Comparison of ENCODE assay signal across 8 mouse cellular contexts in genomic region chr4:93334636-93335117, GRCm38 (mm10). TPM values are rescaled to one million over a fixed set of nuclear protein-coding genes. Genes with fewer than 3 reads are reported as not detected.
DNase-seq lines count a peak whose midpoint lies in the region; ATAC-seq and TF ChIP-seq lines count a peak whose summit lies in the region.

No protein-coding gene starts in this region.

- peak; percentile 83 for DNase-seq in c-Kit-positive CD71-positive TER-119-positive erythroid progenitor cells, embryonic 14.5 days (ENCODE audit: low spot score)
- peak; percentile 75 for DNase-seq in heart, postnatal 0 days (ENCODE audit: low spot score)
- peak; percentile 87 to 93 for DNase-seq in kidney, postnatal 4 days

- no peaks in the 10 kb centered on the region for H3K9me3 ChIP-seq in ES-Bruce4 (replicated peaks; ENCODE audit: control insufficient read depth, insufficient read depth, low read length, poor library complexity, severe bottlenecking)
- no peaks in the 10 kb centered on the region for H3K9me3 ChIP-seq in forebrain, embryonic 12.5 days
- H3K9me3 ChIP-seq in heart, postnatal 0 days (replicated peaks; ENCODE audit: control insufficient read depth, low read length) = no peaks in the 10 kb centered on the region
- no peaks in the 10 kb centered on the region for H3K9me3 ChIP-seq in liver, embryonic 15.5 days (replicated peaks)
- H3K9me3 ChIP-seq in neural tube, embryonic 12.5 days = no peaks in the 10 kb centered on the region

- H3K4me3 ChIP-seq in ES-Bruce4 (ENCODE audit: low read depth, low read length) = peak overlapping the region; percentile 84
- peak overlapping the region; percentile 69 for H3K4me3 ChIP-seq in forebrain, embryonic 12.5 days (replicated peaks)
- H3K4me3 ChIP-seq in heart, postnatal 0 days (ENCODE audit: low read depth, low read length) = peak overlapping the region; percentile 80
- H3K4me3 ChIP-seq in liver, embryonic 15.5 days (replicated peaks) = peak overlapping the region; percentile 83
- peak overlapping the region; percentile 72 for H3K4me3 ChIP-seq in neural tube, embryonic 12.5 days
- peak overlapping the region; percentile 96 for H3K4me3 ChIP-seq in testis, adult 2 months (ENCODE audit: control insufficient read depth, low read depth, low read length)

- H3K4me2 ChIP-seq in forebrain, embryonic 12.5 days = peak overlapping the region; percentile 68
- H3K4me2 ChIP-seq in heart, postnatal 0 days (ENCODE audit: low read depth, low read length) = peak overlapping the region; percentile 99
- H3K4me2 ChIP-seq in liver, embryonic 15.5 days = peak overlapping the region; percentile 99
- H3K4me2 ChIP-seq in neural tube, embryonic 12.5 days (replicated peaks) = peak overlapping the region; percentile 89

- no peak for TF ChIP-seq CTCF in ES-Bruce4 (IDR thresholded peaks at IDR 0.05; ENCODE audit: low read depth, low read length)
- no peak for TF ChIP-seq CTCF in heart, postnatal 0 days (IDR thresholded peaks at IDR 0.05; ENCODE audit: low read depth)
- no peak for TF ChIP-seq CTCF in testis, adult 2 months (IDR thresholded peaks at IDR 0.05; ENCODE audit: control insufficient read depth, insufficient read depth, insufficient replicate concordance, low read depth, low read length)

- no peak overlapping the region for H3K27ac ChIP-seq in ES-Bruce4 (ENCODE audit: insufficient read depth, low read length)
- peak overlapping the region; percentile 95 for H3K27ac ChIP-seq in forebrain, embryonic 12.5 days
- peak overlapping the region; percentile 93 for H3K27ac ChIP-seq in heart, postnatal 0 days (ENCODE audit: low read depth)
- peak overlapping the region; percentile 97 for H3K27ac ChIP-seq in liver, embryonic 15.5 days (replicated peaks)
- peak overlapping the region; percentile 95 for H3K27ac ChIP-seq in neural tube, embryonic 12.5 days
- H3K27ac ChIP-seq in testis, adult 2 months (ENCODE audit: control insufficient read depth, insufficient read depth, low read depth, low read length) = peak overlapping the region; percentile 99

- no peak for TF ChIP-seq EP300 in ES-Bruce4 (IDR thresholded peaks at IDR 0.05; ENCODE audit: insufficient read depth, low read depth, low read length)
- no peak for TF ChIP-seq EP300 in heart, postnatal 0 days (IDR thresholded peaks at IDR 0.05; ENCODE audit: low read depth)

- no peaks in the 10 kb centered on the region for H3K36me3 ChIP-seq in ES-Bruce4 (ENCODE audit: control insufficient read depth, insufficient read depth, low read length, poor library complexity, severe bottlenecking)
- no peaks in the 10 kb centered on the region for H3K36me3 ChIP-seq in forebrain, embryonic 12.5 days (replicated peaks)
- H3K36me3 ChIP-seq in heart, postnatal 0 days (replicated peaks; ENCODE audit: control insufficient read depth, insufficient read depth, low read length) = no peaks in the 10 kb centered on the region
- no peaks in the 10 kb centered on the region for H3K36me3 ChIP-seq in liver, embryonic 15.5 days (replicated peaks)
- H3K36me3 ChIP-seq in neural tube, embryonic 12.5 days = no peaks in the 10 kb centered on the region
- no peaks in the 10 kb centered on the region for H3K36me3 ChIP-seq in testis, adult 2 months (ENCODE audit: control insufficient read depth, insufficient read depth, low read length)

- no peak for TF ChIP-seq POLR2A in ES-Bruce4 (IDR thresholded peaks at IDR 0.05; ENCODE audit: insufficient read depth, low read length)
- TF ChIP-seq POLR2A in testis, adult 2 months (IDR thresholded peaks at IDR 0.05; ENCODE audit: control insufficient read depth, low read depth, low read length) = peak; percentile 93

- H3K27me3 ChIP-seq in ES-Bruce4 (ENCODE audit: control insufficient read depth, insufficient read depth, low read length, poor library complexity, severe bottlenecking) = no peaks in the 10 kb centered on the region
- no peaks in the 10 kb centered on the region for H3K27me3 ChIP-seq in forebrain, embryonic 12.5 days
- H3K27me3 ChIP-seq in heart, postnatal 0 days (ENCODE audit: control insufficient read depth, insufficient read depth, low read length) = no peaks in the 10 kb centered on the region
- no peaks in the 10 kb centered on the region for H3K27me3 ChIP-seq in liver, embryonic 15.5 days
- H3K27me3 ChIP-seq in neural tube, embryonic 12.5 days (replicated peaks) = no peaks in the 10 kb centered on the region
- no peaks in the 10 kb centered on the region for H3K27me3 ChIP-seq in testis, adult 2 months (ENCODE audit: control insufficient read depth, insufficient read depth, low read length)

- peak overlapping the region; percentile 82 for H3K9ac ChIP-seq in ES-Bruce4 (ENCODE audit: low read depth, poor library complexity, severe bottlenecking)
- H3K9ac ChIP-seq in forebrain, embryonic 12.5 days = peak overlapping the region; percentile 84
- H3K9ac ChIP-seq in heart, postnatal 0 days (replicated peaks; ENCODE audit: low read depth, low read length) = peak overlapping the region; percentile 91
- H3K9ac ChIP-seq in liver, embryonic 15.5 days = peak overlapping the region; percentile 93
- H3K9ac ChIP-seq in neural tube, embryonic 12.5 days = peak overlapping the region; percentile 91

- no peaks in the 10 kb centered on the region for H3K4me1 ChIP-seq in ES-Bruce4 (ENCODE audit: control insufficient read depth, insufficient read depth, low read length)
- H3K4me1 ChIP-seq in forebrain, embryonic 12.5 days = peaks cover 8% of the 10 kb centered on the region
- peaks cover 6% of the 10 kb centered on the region for H3K4me1 ChIP-seq in heart, postnatal 0 days (ENCODE audit: control insufficient read depth, insufficient read depth)
- peaks cover 35% of the 10 kb centered on the region for H3K4me1 ChIP-seq in liver, embryonic 15.5 days (replicated peaks)
- H3K4me1 ChIP-seq in neural tube, embryonic 12.5 days = no peaks in the 10 kb centered on the region
- H3K4me1 ChIP-seq in testis, adult 2 months (ENCODE audit: control insufficient read depth, insufficient read depth, low read length) = no peaks in the 10 kb centered on the region; the same call in 1 of the 2 replicates

- peak; percentile 90 for ATAC-seq in forebrain, embryonic 12.5 days (ENCODE audit: low FRiP score)
- ATAC-seq in heart, postnatal 0 days (ENCODE audit: insufficient read depth, low read depth) = peak; percentile 91
- peak; percentile 87 for ATAC-seq in liver, embryonic 15.5 days (ENCODE audit: insufficient read depth)
- ATAC-seq in neural tube, embryonic 12.5 days (ENCODE audit: low FRiP score, low read depth) = peak; percentile 93

- WGBS in forebrain, embryonic 12.5 days = 0% methylated on average over 40 of the region's 49 CpGs
- under 1% methylated on average over 49 of the region's 49 CpGs for WGBS in heart, postnatal 0 days
- 0% methylated on average over 49 of the region's 49 CpGs for WGBS in liver, embryonic 15.5 days (ENCODE audit: insufficient replicate concordance)
- under 1% methylated on average over 49 of the region's 49 CpGs for WGBS in neural tube, embryonic 12.5 days

RNA-seq across cellular contexts. Expression of gene Tusc1, which starts 0.6 kb away (rescaled TPM):
- polyA plus RNA-seq in ES-Bruce4 (2011; ENCODE audit: insufficient read depth, insufficient read length, low read depth, missing spikeins) = 1.1 and 1.9 TPM in 2 replicates
- polyA plus RNA-seq in forebrain, embryonic 12.5 days (2016; fragmentation: Nextera tagmentation; extraction: Ambion mirVana) = 6.9 and 9.2 TPM in 2 replicates
- total RNA-seq in heart, postnatal 0 days (2014; rRNA removed; ENCODE audit: low replicate concordance) = 4.0 and 12.7 TPM in 2 replicates
- 3.1 and 3.2 TPM in 2 replicates for polyA plus RNA-seq in heart, postnatal 0 days (2015; fragmentation: Nextera tagmentation; extraction: Ambion mirVana)
- polyA plus RNA-seq in liver, embryonic 15.5 days (2015; fragmentation: Nextera tagmentation; extraction: Ambion mirVana) = 3.0 and 3.8 TPM in 2 replicates
- 16.4 and 16.6 TPM in 2 replicates for polyA plus RNA-seq in neural tube, embryonic 12.5 days (2016; fragmentation: Nextera tagmentation; extraction: Ambion mirVana)
- 11.5 and 13.4 TPM in 2 replicates for polyA plus RNA-seq in testis, adult 2 months (2012; rRNA removed)
